Mouse (Mus musculus) spleen, postnatal 10 days (tissue): ENCODE results near the gene Tmub2.
"Not testable (repeated sequence)": the region's sequence is repeated elsewhere in the genome, so short reads cannot be mapped to it uniquely, and the experiment has no call there.

Source experiments
- DNase-seq, 2 experiments: peaks; one replicate each; pipeline ENCODE4 v3.0.0; 2021 to 2022; ENCODE audit warnings: low spot score in 2 of 2

Gene Tmub2

DNA sequence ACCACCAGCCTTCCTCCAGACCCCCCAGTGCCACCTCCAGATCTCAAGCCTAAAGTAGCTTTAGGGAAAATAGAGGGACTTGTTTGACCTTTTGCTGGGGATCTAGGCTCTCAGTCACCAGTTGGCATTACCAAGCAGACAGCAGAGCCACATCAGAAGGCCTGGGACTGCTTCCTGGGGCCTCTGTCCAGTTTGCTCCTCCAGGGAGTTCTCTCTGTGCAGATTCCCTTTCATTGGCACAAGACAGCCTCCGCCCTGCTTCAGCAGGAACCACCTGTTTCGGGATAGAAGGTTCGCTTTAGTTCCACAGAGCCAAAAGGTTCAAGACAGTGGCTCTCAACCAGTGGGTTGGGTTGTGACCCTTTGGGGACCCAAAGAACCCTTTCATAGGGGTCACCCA lies 5.1 kb upstream of the Tmub2 start:
- DNase-seq = no peak

DNA sequence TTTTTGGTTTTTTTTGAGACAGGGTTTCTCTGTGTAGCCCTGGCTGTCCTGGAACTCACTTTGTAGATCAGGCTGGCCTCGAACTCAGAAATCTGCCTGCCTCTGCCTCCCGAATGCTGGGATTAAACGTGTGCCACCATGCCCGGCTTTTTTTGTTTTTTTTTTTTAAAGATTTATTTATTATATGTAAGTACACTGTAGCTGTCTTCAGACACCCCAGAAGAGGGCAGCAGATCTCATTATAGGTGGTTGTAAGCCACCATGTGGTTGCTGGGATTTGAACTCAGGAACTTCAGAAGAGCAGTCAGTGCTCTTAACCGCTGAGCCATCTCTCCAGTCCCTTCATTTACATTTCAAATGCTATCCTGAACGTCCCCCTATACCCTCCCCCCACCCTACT lies 4.5 kb upstream of the Tmub2 start:
- not testable (repeated sequence) for DNase-seq

DNA sequence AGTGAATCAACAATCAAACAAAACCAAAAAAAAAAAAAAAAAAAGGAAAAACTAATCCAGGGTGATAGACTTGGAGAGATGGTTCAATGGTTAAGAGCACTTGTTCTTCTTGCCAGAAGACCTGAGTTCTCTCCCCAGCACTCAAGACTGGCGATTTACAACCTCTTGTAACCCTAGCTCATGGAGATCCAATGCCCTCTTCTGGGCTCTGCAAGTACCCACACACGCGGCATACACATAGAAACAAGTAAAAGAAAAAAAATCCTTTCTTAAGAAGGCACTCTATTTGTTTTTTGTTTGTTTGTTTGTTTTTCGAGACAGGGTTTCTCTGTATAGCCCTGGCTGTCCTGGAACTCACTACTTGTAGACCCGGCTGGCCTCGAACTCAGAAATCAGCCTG lies 809 bp upstream of the Tmub2 start:
- no peak for DNase-seq

- DNase-seq = no peak
Measured at GRCm38 (mm10) chr11:102285095-102285834, 534 bp downstream of the Tmub2 start.

DNA sequence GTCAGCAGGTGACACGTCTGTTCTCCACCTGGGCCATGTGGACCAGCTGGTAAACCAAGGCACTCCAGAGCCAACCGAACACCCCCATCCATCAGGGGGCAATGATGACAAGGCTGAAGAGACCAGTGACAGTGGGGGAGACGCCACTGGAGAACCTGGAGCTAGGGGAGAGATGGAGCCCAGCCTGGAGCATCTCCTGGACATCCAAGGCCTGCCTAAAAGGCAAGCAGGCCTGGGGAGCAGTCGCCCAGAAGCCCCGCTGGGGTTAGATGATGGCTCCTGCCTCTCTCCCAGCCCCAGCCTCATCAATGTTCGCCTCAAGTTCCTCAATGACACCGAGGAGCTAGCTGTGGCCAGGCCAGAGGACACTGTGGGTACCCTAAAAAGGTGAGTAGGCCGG lies 2.8 kb downstream of the Tmub2 start:
- no peak for DNase-seq

DNA sequence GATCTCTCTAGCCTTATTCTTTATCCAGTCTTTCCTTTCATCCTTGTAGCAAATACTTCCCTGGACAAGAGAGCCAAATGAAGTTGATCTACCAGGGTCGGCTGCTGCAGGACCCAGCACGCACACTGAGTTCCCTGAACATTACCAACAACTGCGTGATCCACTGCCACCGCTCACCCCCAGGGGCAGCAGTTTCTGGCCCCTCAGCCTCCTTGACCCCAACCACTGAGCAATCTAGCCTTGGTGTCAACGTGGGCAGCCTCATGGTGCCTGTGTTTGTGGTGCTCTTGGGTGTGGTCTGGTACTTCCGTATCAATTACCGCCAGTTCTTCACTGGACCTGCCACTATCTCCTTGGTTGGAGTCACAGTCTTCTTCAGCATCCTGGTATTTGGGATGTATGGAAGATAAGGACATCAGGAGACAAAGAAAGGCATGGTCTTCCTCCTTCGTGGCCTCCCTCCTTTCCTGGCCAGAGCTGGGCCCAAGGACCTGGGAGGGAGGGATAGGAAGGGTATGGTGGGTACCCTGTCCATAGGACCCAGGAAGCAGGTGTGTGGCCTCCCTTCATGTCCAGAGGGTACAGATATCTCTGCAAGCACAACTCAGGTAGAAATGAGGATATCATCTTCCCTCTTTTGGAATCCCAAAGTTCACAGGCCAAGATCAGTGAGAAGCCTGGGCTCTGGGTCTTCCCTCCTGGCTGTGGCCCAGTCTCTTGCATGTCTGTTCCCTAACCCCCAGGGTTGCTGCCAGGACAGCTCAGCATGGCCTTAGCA lies 3.5 kb downstream of the Tmub2 start:
- no peak for DNase-seq

DNA sequence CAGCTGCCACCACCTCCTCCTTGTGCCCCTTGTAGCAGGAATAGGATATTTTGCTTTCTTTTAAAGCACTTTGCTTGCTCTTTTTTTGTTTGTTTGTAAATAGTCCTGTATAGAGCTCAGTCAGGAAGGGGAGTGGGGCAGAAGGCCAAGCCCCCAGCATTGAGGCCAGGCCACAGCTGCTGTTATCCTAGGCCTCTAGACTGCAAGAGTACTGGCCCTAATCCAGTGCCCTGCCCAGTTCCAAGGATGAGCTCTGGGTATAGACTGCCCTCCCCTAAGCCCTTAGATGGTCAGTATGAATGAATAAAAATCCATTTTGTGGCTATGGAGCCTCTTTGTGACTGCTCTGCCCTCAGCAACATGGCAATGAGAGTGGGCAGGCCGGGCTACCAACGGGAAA lies 4.2 kb downstream of the Tmub2 start:
- no peak for DNase-seq

DNA sequence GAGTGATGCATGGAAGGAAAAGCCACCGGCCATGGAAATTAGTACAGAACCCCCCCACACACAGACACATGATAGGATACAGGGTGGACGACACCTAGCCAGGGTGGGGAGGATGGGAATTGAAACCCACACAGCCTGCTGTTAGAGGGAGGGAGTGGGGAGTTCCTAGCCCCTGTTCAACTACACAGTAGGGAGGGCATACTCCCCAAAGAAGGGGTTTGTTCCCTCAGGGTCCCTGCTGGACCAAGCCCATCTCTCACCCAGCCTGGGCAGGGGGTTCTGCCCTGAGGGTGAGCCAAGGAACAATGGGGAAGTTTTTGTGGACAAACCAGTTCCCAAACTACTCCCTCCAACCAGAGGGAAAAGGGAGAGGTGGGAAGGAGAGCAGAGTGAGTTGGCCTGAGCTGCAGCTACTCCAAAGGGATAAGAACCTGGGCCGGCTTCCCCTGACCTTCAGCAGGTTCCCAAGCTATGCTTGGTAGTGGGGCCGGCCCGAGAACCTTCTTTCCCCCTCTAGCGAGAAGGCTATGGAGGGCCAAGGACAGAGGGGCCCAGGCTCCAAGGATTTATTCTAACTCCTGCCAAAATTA lies 4.9 kb downstream of the Tmub2 start:
- DNase-seq = no peak

GRCm38 (mm10) chr11:102290141-102290540 lies 5.4 kb downstream of the Tmub2 start:
- DNase-seq = no peak

DNA sequence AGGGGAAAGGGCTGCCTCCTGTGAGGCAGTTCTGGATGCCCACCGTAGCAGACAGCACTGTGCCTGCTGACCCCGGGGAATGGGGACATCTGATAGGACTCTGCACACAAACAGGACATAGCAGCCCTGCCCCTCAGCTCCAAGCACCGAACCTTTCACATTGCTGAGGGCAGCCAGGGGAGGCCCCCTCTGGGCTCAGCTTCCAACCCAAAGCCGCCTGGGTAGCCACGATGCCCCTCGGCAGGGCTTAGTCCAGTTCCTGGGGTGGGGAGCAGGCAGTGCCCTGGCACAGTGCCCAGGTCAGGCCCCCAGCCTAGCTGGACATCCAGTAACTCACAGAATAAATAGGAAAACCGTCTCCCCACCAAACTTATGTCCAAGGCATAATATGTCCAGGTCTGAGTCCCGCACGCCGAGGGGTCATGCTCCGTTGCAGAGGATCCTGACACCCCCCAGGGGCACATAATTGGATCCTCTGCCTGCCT lies 6.4 kb downstream of the Tmub2 start:
- no peak for DNase-seq

- DNase-seq = no peak
Measured at GRCm38 (mm10) chr11:102293971-102294370, 9.2 kb downstream of the Tmub2 start.

DNA sequence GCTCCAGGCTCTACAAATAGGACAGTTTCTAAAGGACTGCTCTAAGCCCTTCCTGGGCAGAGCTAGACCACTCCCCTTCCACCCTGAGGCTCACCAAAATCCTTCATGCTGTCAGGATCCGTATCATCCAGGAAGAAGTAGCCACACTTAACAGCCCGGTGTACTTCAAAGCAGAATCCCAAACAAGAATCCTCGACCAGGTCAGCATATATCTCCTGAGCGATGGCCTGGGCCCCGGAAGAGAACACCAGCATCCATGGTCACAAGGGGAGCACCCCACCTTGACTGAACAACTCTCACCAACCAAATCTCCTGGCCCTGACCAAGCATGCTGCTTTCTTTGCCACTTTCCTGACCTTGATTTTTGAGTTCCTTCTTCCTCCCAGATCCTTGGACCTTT lies 9.7 kb downstream of the Tmub2 start:
- DNase-seq = no peak

DNA sequence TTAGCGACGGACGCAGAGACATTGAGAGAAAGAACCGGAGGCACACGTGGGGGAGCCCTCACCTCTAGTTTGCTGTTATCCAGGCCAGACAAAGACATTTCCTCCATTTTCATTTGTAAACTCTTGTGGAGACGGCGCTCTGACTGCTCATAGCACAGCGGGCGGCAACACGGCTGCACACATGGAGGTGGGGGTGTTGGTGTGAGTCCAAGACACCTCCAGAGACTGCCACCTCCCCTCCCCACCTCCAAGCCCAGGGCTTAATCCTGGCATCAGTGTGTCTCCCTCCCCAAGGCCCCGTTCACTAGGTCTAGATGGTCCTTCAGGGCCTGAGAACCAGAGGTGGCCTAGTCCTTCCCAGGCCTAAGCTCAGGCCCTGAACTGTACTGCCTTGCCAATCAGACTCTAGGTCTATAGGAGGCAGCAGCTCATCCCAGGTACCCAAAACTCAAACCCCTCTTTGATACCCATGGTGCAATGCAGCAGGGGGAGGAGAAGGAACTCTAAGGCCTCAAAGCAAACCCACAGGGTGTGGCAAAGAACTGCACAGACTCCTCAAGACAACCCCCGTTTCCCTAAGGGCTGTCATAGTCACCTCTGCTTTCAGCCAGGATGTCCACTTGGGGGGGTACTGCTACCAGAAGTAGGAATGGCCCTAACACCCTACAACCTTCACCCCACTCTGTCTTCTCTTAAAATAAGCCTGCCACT lies 10.3 kb downstream of the Tmub2 start:
- DNase-seq = peak; percentile 61 to 64

DNA sequence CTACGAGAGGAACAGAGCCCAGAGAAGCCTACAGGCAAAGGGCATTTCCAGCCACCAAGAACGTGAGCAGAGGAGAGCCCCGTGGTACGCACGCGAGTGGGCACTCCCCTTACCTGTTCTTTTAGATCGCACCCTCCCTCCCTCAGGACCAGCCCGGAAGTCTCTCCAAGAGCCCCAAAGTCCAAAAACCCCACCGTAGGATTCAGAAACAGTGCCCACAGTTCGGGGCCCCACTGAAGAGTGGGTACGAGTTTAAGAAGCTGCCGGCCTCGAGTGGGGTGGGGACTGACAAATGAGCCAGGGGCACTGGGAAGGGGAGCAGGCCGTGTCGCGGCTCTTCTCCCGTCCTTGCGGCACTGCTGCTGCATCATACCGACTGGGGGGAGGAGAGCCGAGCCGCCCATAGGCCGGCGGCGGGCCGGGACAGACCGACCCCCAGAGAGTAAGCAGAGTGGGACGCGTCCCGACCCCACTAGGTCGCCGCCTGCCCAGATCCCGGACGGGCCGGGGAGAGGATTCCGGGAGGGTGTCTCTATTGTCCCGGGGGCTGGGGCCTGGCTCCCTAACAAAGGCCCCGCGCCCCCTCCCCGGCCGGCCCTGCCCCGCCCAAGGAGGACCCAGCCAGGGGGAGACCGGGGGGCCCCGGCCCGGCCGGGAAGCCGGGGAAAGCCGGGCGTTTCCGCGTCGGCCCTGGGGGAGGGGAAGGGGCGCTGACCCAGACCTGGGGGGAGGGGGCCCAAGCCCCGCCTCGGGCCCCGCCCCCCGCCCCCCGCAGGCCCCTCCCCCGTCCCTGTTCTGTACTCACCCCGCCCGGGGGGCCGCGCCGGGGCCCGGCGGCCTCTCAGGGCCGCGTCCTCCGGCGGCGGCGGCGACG lies 11.1 kb downstream of the Tmub2 start:
- DNase-seq = peak; percentile 58 to 69

DNA sequence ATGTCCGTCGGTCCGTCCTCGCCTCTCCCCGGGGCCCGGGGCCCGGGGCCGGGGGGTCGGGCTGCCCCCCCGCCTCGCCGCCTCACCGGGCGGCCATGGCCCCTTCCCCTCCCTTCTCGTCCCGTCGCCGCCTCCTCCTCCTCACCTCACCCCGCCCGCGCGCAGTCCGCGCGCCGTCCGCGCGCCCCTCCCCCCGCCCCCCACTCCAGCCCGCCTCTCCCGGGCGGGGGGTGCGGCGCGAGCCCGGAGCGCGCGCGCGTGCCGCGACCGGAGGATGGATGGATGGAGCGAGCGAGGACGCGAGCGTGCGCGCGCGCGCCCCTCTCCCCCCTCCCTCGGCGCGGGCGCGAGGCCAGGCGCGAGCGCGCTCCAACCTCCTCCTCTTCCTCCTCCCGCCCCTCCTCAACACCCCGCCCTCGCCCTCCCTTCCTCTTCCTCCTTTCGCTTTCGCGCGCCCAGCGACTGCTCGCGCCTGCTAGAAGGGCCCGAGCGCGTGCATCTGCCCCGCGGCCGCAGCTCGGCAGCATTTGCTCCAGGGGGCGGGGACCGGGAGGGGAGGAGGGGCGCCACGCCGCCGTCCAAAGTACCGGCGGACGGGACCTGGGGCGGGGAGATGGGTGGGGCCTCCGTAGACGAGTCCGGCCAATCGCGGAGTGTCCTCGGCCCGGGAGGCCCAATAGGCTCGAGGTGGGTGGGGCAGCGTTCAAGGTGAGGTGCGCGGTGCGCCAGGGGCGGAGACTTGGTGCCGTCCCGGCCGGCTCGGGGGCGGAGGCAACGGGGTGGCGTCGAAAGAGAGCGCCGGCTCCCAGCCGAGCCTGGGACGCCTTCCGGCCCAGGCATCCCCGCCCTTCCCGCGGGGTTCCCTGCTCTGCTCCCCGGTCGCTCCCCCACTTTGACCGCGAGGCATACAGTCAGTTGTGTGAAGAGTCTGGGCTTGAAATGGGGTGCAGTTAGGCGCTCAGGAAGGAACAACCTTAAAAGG lies 12.1 kb downstream of the Tmub2 start, which contains the start of gene Atxn7l3:
TSS of gene Atxn7l3 (minus strand) at position 141 of the 982 bp plus-strand sequence.
- DNase-seq = peak; percentile 95 to 99

DNA sequence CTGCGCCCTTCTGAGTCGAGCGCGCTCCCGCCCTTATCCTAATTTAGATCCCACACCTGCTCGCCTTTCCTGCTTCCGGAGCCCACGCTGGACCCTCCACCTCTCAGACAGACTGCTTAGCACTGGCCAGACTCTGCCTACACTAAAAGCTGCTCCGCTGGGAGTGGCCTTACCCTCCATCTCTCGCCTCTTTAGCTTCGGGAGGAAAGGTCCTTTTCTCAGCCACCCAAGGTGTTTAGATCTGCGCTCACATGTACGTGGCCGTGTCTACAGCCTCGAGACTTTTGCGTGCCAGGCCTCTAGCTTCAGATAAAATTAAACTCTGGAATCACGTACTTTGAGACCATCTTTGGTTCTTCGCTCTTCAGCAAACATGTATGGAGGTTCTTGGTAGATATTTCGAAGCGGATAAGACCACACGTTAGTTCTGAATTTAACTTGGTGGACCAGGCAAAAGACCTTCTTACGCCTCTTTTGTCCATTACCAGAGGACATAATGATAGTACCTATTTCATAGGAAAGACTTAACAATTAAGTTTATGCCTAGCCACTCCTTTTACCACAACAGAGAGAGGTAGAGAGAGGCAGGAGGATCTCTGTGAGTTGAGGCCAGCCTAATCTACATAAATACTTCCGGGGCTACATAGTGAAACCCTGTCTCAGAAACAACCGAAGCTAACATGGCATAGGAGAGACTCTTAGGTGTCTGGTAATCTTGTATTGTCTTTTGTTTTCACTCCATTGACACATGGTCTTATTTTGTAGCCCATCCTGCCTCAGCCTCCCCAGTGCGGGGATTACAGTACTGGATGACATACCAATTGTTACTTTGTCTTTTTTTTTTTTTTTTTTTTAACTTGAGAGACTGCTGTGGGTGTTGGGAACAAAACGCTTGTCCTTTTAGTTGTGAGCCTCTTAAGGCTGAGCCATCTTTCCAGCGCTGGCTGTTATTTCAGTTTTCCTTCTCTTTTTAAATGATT lies 13.1 kb downstream of the Tmub2 start:
- no peak for DNase-seq

DNA sequence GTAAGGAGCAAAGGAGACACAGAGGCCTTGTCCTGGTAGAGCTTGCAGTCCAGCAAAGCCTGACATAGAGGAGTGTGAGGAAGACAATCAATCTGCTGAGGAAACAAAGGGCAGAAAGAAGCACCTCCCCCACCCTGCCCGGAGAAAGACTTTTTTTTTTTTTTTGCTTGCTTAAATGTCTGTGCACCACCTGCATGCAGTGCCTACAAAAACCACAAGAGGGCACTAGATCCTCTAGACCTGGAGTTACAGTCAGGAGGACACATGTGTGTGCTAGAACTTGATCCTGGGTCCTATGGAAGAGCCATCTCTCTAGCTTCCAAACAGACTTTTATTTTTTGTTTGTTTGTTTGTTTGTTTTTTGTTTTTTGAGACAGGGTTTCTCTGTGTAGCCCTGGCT lies 15.1 kb downstream of the Tmub2 start:
- DNase-seq = peak; percentile 65 to 87

DNA sequence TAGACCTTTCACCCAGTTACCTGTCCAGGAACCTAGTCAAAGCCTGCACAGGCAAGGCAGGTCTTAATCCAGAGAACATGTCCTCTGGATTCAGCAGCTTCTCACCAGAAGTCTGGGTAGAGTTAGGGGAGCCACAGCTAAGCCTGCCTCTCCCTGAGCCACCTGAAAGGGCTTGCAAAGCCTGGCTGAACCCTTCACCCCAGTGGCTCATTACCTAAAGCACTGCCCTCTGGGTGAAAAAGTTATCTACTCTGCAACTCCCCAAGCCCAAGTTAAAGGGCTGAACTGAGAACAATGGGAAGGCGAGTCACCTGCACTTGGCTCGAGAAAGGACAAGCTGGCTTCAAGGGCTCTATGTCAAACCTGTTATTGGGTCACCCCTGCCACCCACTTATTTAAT lies 19.4 kb downstream of the Tmub2 start:
- DNase-seq = no peak

- peak in 1 of 2 experiments; percentile 16 for DNase-seq
Measured at GRCm38 (mm10) chr11:102305359-102305758, 20.6 kb downstream of the Tmub2 start.
